Mouse (Mus musculus) mouse trophoblast stem cell (cell line): ENCODE measurements around the gene Usp12.

Experiments
- in situ Hi-C, 2 experiments: fragments of 300-500 bp; cut with MseI, MboI; formaldehyde crosslinking; loops; 2 replicates in 1 of 2; 3 replicates in 1 of 2; pipeline ENCODE4 v1.15.1; 2025

Usp12 gene

GRCm38 (mm10) chr5:146699433-146700019 is 95.3 kb downstream of the Usp12 start:
- in situ Hi-C loops: loop anchor here (10.0 to 25.0 kb wide), 2 partner anchors 115 to 613 kb away; partner anchors contain the start of genes Cdx2 (in 2 of the 2) and Urad (in 2 of the 2)

GRCm38 (mm10) chr5:146695543-146695942 is 99.3 kb downstream of the Usp12 start:
- in situ Hi-C loops: no loop called here

- in situ Hi-C loops: no loop called here
These were observed 101.8 kb downstream of the Usp12 start for GRCm38 (mm10) chr5:146692976-146693361.

GRCm38 (mm10) chr5:146692361-146692975 is 102.3 kb downstream of the Usp12 start:
- in situ Hi-C loops: no loop called here

GRCm38 (mm10) chr5:146691745-146692144 is 103.1 kb downstream of the Usp12 start:
- in situ Hi-C loops: no loop called here

GRCm38 (mm10) chr5:146687541-146688313 is 107.1 kb downstream of the Usp12 start:
- in situ Hi-C loops: no loop called here

GRCm38 (mm10) chr5:146686954-146687353 is 107.9 kb downstream of the Usp12 start:
- in situ Hi-C loops: no loop called here
